Mouse (Mus musculus): ENCODE data around the gene Brap.

GRCm38 (mm10) chr5:121711928-121712231 is 51.5 kb downstream of the Brap start:
- TF ChIP-seq CTCF (IDR thresholded peaks at IDR 0.05; ENCODE audit: low read depth, low read length) (no peak), POLR2A (IDR thresholded peaks at IDR 0.05; ENCODE audit: insufficient read depth, low read length) (no peak), EP300 (IDR thresholded peaks at IDR 0.05; ENCODE audit: insufficient read depth, low read depth, low read length) (no peak)
